Mouse (Mus musculus) embryonic fibroblast, embryonic 13.5 days (primary cell): ENCODE measurements at regions not wholly inside any gene's neighbourhood (a gene's known extent, or its start where the extent isn't known, plus 50 kb on each side); places are given as distances from the start of the nearest gene placed in this dataset.

ENCODE experiments used
- H3K27ac ChIP-seq: 2 replicates; pipeline ENCODE4 v1.5.1; 2012; ENCODE audit warnings: low read length, control low read depth, inconsistent platforms; ENCODE audit not compliant: insufficient read depth
- H3K4me1 ChIP-seq: 2 replicates; pipeline ENCODE4 v1.6.1; 2011; ENCODE audit warnings: low read length; ENCODE audit not compliant: control insufficient read depth, insufficient read depth
- H3K4me3 ChIP-seq: 2 replicates; pipeline ENCODE4 v1.5.1; 2011; ENCODE audit warnings: mild to moderate bottlenecking, control low read depth, low read length; ENCODE audit not compliant: insufficient read depth
- CTCF ChIP-seq: IDR thresholded peaks from 2 replicates; pipeline ENCODE4 v1.5.1; 2011; ENCODE audit warnings: mild to moderate bottlenecking, control low read depth, low read length, moderate library complexity, borderline replicate concordance; ENCODE audit not compliant: insufficient read depth
- POLR2A ChIP-seq: IDR thresholded peaks from 2 replicates; pipeline ENCODE4 v1.6.1; 2011; ENCODE audit warnings: low read depth, mild to moderate bottlenecking, control low read depth, low read length, moderate library complexity

DNA sequence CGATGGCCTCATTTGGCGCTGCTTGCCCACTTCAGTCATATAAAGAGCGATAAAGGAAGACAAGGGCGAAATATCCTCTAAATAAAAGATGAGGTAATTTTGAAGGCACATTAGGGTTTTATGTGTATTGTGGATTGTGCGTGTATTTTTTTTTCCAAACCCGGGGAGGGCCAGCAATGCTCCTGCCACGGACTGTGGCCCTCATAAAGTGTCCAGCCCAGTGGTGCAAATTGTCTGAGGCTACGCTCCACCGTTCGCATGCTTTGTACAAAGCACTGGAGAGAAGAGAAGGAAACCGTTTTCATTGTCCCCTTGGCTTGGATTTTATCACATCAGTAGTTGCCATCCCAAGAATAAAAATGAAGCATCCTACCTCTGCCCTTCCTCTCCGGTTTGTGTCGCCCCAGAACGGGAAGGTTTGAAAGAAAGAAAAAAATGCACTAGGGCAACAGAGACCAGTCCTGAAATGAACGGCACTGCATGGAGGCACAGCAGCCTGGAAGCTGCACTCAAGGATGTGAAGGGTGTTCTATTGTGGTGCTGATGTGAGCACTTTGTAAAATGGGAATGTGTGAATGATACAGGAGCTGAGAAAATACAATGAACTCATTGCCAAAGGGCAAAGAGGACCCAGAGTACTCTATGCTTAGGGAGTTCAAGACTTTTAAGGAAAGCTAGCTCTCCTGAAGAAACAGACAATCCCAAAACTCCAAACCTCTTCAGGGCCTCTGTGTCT lies 1004.7 kb upstream of the A1bg start:
- H3K27ac ChIP-seq, result no peak overlapping the region
- H3K4me3 ChIP-seq, result no peak overlapping the region
- no peaks in the 10 kb centered on the region for H3K4me1 ChIP-seq
- no peak for TF ChIP-seq POLR2A
- TF ChIP-seq CTCF, result no peak

DNA sequence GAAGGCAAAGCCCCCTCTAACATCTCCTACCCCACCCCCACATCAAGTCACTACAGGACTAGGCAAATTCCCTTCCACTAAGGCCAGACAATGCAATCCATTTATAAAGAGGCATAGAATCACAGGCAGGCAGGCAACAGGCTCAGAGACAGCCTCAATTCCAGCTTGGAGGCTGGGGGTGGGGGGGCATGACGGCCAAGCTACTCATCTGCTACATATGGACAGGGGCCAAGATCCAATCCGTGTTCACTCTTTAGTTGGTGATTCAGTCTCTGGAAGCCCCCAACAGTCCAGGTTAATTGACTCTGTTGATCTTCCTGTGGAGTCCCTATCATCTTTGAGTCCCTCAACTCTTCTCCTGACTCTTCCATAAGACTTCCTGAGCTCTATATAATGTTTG lies 997.2 kb upstream of the A1bg start:
- H3K4me3 ChIP-seq, result no peak overlapping the region
- TF ChIP-seq POLR2A (no peak), CTCF (no peak)

GRCm38 (mm10) chr15:61913546-61914160 lies 990.8 kb upstream of the A1bg start:
- no peak overlapping the region for H3K4me3 ChIP-seq
- TF ChIP-seq POLR2A (no peak), CTCF (no peak)

More for the DNA sequence above, 997.2 kb upstream of the A1bg start:
- H3K27ac ChIP-seq, result no peak overlapping the region
- no peaks in the 10 kb centered on the region for H3K4me1 ChIP-seq

GRCm38 (mm10) chr15:61905165-61905845 lies 982.5 kb upstream of the A1bg start:
- TF ChIP-seq POLR2A, result no peak
- no peak for TF ChIP-seq CTCF
- Histone ChIP-seq H3K27ac (no peak overlapping the region), H3K4me3 (no peak overlapping the region), H3K4me1 (no peaks in the 10 kb centered on the region)

More at GRCm38 (mm10) chr15:61913546-61914160, 990.8 kb upstream of the A1bg start:
- Histone ChIP-seq H3K4me1 (no peaks in the 10 kb centered on the region), H3K27ac (no peak overlapping the region)

DNA sequence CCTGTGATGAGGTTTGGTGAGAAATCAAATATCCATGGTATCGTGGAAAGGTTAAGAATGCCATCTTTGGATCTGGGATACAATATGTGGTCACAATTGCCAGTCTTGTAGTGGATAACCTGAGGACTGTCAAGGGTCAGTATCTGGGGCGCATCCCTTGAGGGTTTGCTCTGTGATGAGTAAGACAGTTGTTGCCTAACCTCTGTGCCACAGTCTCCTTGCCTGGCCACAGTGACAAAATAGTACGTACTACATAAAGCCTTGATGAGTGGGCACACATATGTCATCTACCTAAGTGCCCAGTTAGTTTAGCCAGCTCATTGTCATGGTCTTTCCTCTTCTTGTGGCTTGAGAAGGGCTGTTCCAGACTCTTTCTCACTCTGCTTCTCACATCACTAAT lies 977.0 kb upstream of the A1bg start:
- TF ChIP-seq POLR2A, result no peak
- no peak for TF ChIP-seq CTCF
- H3K4me1 ChIP-seq, result no peaks in the 10 kb centered on the region
- H3K27ac ChIP-seq, result no peak overlapping the region
- H3K4me3 ChIP-seq, result no peak overlapping the region

DNA sequence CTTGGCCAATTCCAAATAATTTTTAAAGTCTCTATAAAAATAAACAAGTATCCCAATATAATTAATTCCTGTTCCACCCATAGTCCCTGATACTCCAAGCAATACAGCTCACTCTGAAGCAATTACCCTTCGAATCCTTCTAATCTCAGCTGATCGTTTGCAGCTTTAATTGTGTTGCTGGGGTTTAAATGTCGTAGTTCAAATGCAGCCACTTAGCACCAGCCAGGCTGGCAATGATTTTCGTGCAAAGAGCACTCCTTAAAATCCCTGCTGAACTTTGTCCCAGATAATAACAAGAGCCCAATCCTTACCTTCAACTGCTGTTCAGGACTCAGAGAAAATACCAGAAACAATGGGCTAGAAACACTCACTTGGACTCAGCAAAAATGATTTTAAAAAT lies 974.8 kb upstream of the A1bg start:
- Histone ChIP-seq H3K4me3 (no peak overlapping the region), H3K4me1 (no peaks in the 10 kb centered on the region), H3K27ac (no peak overlapping the region)
- no peak for TF ChIP-seq CTCF

DNA sequence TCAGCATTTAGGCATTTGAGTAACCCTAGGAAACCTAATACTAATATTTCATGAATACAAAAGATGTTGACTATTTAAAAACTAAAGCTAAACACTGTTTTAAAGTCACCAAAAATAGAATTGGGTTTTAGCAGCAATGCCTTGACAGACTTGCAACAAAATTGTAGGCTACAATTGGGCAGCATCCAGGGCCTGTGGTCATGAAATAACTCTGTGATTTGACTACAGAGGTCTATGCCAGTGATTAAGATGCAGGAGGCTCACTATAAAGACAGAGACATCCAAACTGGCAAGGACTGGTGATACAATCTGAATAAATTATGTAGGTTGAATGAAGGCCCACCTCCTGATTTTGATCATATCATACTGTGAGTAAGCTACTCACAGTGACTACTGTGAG lies 967.5 kb upstream of the A1bg start:
- Histone ChIP-seq H3K27ac (no peak overlapping the region), H3K4me3 (no peak overlapping the region), H3K4me1 (no peaks in the 10 kb centered on the region)
- no peak for TF ChIP-seq POLR2A
- no peak for TF ChIP-seq CTCF

GRCm38 (mm10) chr15:61888569-61889326 lies 965.9 kb upstream of the A1bg start:
- no peak overlapping the region for H3K27ac ChIP-seq
- no peak overlapping the region for H3K4me3 ChIP-seq
- no peaks in the 10 kb centered on the region for H3K4me1 ChIP-seq
- TF ChIP-seq POLR2A (no peak), CTCF (no peak)

- TF ChIP-seq CTCF (no peak), POLR2A (no peak)
- Histone ChIP-seq H3K4me3 (no peak overlapping the region), H3K4me1 (no peaks in the 10 kb centered on the region), H3K27ac (no peak overlapping the region)
These were observed 956.6 kb upstream of the A1bg start for GRCm38 (mm10) chr15:61879408-61879807.
